Comparison of ENCODE assay signal across 12 mouse cellular contexts in the genomic region with DNA sequence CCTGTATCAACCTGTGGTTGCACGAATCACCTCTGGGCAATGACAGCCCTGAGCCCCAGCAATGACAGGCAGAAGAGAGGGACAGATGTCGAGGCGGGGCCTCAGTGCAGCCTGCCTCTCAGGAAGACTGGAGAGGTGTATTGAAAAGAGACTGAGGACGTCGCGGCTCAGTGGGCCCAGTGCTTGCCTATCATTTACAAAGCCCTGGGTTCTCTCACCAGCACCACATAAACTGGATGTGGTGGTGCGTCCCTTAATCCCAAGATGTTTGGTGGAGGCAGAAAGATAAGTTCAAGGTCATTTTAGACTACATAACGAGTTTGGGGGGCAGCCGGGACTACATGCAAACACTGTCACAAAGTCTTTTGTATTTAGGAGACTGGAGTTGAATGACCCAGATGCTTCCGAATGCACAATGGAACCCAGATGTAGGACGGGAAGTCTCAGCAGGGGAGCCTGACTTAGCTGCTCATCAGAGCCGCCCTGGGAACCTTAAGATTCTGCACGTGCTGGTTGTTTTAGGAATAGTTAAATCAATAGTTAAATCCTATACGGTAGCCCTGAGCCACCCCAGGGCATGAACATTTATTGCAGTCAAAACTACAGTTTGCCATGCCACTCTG.
DNase-seq lines count a peak whose midpoint lies in the region; ATAC-seq and TF ChIP-seq lines count a peak whose summit lies in the region.
"Had no signal": no experiment of that assay in that cellular context is flagged by ENCODE, and none has a peak within 500 bp of the region (broad histone marks: within the 10 kb centered on the region; RNA-seq: fewer than 3 reads in every experiment).

No protein-coding gene starts in this region.

- ATAC-seq in forebrain, postnatal 0 days: no peak
- ATAC-seq in midbrain, embryonic 11.5 days (ENCODE audit: low FRiP score): peak; percentile 36; the same call in 1 of the 2 replicates
- ATAC-seq in CD4-positive, CD25-positive, alpha-beta regulatory T cell, adult 4 months: no peak

- no peaks in the 10 kb centered on the region for H3K36me3 ChIP-seq in E14TG2a.4 (ENCODE audit: insufficient read depth, low read length)
- no peaks in the 10 kb centered on the region for H3K36me3 ChIP-seq in forebrain, postnatal 0 days (ENCODE audit: insufficient read depth)
- no peaks in the 10 kb centered on the region for H3K36me3 ChIP-seq in midbrain, embryonic 11.5 days (ENCODE audit: control insufficient read depth, insufficient read depth, low read length)

- WGBS in forebrain, postnatal 0 days: 17% methylated on average over 14 of the region's 14 CpGs
- 1% methylated on average over 14 of the region's 14 CpGs for WGBS in midbrain, embryonic 11.5 days

- peaks cover 83% of the 10 kb centered on the region for H3K4me1 ChIP-seq in E14TG2a.4 (replicated peaks; ENCODE audit: low read depth, low read length)
- peaks cover 26% of the 10 kb centered on the region for H3K4me1 ChIP-seq in forebrain, postnatal 0 days (ENCODE audit: insufficient read depth)
- peaks cover 55% of the 10 kb centered on the region for H3K4me1 ChIP-seq in midbrain, embryonic 11.5 days (ENCODE audit: control insufficient read depth, insufficient read depth, low read length)

- no peak overlapping the region for H3K4me2 ChIP-seq in forebrain, postnatal 0 days (ENCODE audit: low read depth)
- peak overlapping the region; percentile 22; the same call in 1 of the 2 replicates for H3K4me2 ChIP-seq in midbrain, embryonic 11.5 days
- H3K4me2 ChIP-seq: lung, embryonic 14.5 days had no signal

- peaks cover 70% of the 10 kb centered on the region for H3K27me3 ChIP-seq in E14TG2a.4 (ENCODE audit: insufficient read depth, low read length)
- no peaks in the 10 kb centered on the region for H3K27me3 ChIP-seq in forebrain, postnatal 0 days (ENCODE audit: insufficient read depth, low read length)
- peaks cover 65% of the 10 kb centered on the region for H3K27me3 ChIP-seq in midbrain, embryonic 11.5 days (ENCODE audit: control insufficient read depth, insufficient read depth, low read length)

- H3K9ac ChIP-seq in forebrain, postnatal 0 days: 0 out of 2 replicates have a peak overlapping the region, but pooled peaks have one; percentile 10
- no peak overlapping the region for H3K9ac ChIP-seq in midbrain, embryonic 11.5 days (ENCODE audit: low read length)
- H3K9ac ChIP-seq: lung, embryonic 14.5 days had no signal

- H3K9me3 ChIP-seq in E14TG2a.4 (ENCODE audit: low read length): peaks cover 5% of the 10 kb centered on the region
- no peaks in the 10 kb centered on the region for H3K9me3 ChIP-seq in forebrain, postnatal 0 days (ENCODE audit: low read length)
- H3K9me3 ChIP-seq in midbrain, embryonic 11.5 days (ENCODE audit: control insufficient read depth, low read length): no peaks in the 10 kb centered on the region

- DNase-seq in embryo, embryonic 10.5 days (ENCODE audit: low spot score): peak; percentile 65
- no peak for DNase-seq in forebrain, postnatal 0 days
- peak; percentile 94 for DNase-seq in midbrain, embryonic 11.5 days (ENCODE audit: low spot score, missing footprints)
- no peak for DNase-seq in lung, postnatal 25 days (ENCODE audit: low spot score)
- no peak for DNase-seq in spleen, postnatal 4 days (ENCODE audit: low spot score in 2 of 2)
- DNase-seq in heart, postnatal 25 days (ENCODE audit: low spot score): no peak
- DNase-seq: adrenal gland, postnatal 25 days; lung, embryonic 14.5 days; thymus, postnatal 36 days had no signal

- intact Hi-C loops in heart, postnatal 25 days (cut with DNase I): no loop called here

- no peak overlapping the region for H3K27ac ChIP-seq in forebrain, postnatal 0 days (ENCODE audit: low read depth, low read length)
- H3K27ac ChIP-seq in midbrain, embryonic 11.5 days (ENCODE audit: low read depth, low read length): peak overlapping the region; percentile 17

- TF ChIP-seq CTCF in E14TG2a.4 (conservative IDR thresholded peaks at IDR 0.05; ENCODE audit: low read length): no peak
- TF ChIP-seq CTCF in forebrain, postnatal 0 days (IDR thresholded peaks at IDR 0.05; ENCODE audit: low read depth): no peak

- peak overlapping the region; percentile 41 for H3K4me3 ChIP-seq in E14TG2a.4 (replicated peaks; ENCODE audit: low read length)
- H3K4me3 ChIP-seq in forebrain, postnatal 0 days (ENCODE audit: low read depth, low read length): no peak overlapping the region
- no peak overlapping the region for H3K4me3 ChIP-seq in midbrain, embryonic 11.5 days (ENCODE audit: low read depth, low read length)
- H3K4me3 ChIP-seq: myocyte had no signal

Comparison
In these comparisons a context has a peak if more than half of its experiments do, and no peak if none do; other contexts are left out.
1. DNase-seq: peak in embryo, embryonic 10.5 days (single experiment) and midbrain, embryonic 11.5 days (single experiment); none in forebrain, postnatal 0 days (single experiment), lung, postnatal 25 days (single experiment), spleen, postnatal 4 days (0 of 2) and heart, postnatal 25 days (single experiment).